Mouse (Mus musculus) megakaryocyte-erythroid progenitor cell, adult 5-6 weeks (primary cell): ENCODE results near the gene Matk. TPM values are rescaled to one million over a fixed set of nuclear protein-coding genes. Genes with fewer than 3 reads are reported as not detected.

Source experiments
- ATAC-seq: replicated peaks from 2 replicates; pipeline ENCODE4 v1.8.0; 2016; ENCODE audit warnings: mild to moderate bottlenecking, inconsistent platforms; ENCODE audit not compliant: severe bottlenecking, poor library complexity, low FRiP score, low TSS enrichment
- total RNA-seq, 2 experiments: library from RNA; stranded (forward) in 1 of 2; stranded (reverse) in 1 of 2; fragments of 200-1000, 215-1000 nt in 1 of 2; fragments of >200 nt in 1 of 2; fragmentation: Nextera tagmentation in 1 of 2; gene quantifications; 2 replicates each; pipeline ENCODE4 v1.2.3; 2014 to 2017

Gene Matk
- total RNA-seq, 2 experiments from 2014 or later = 5.5 to 9.8 TPM

DNA sequence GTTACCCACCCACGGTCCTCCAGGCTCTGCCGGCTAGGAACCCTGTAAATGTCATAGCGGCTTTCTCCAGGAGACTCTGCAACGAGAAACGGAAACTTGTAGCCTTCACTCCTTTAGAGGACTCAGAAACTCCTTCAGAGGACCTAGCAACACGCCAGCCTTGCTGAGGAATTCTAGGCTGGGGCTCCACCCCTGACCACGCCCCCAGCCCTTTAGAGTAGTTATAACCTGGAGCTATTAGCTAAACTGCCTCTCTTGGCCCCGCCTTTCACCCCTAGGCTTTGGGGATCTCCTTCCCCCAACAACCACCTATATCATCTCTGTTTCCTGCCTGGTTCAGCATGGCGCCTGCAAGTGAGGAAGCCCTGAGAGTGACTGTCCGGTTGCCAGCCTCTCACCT, 26.8 kb downstream of the Matk start:
- ATAC-seq = no peak

DNA sequence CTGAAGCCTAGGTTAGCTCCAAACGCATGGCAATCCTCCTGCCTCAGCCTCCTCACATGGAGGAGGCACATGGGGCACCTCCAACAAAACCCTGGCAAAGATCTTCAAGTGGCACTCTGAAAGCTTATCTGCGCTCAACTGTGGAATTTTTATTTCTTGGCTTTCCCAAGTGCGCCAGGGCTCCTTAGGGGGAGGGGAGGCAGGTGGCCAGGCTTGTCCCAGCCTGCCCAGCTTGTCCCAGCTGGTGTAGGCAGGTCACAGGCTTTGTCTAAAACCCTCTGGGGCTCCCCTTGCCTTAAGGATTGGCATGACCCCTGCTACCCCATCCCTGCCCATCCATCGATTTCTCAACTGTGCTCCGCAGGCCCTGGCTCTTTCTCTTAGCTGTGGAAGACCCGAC, 31.5 kb downstream of the Matk start:
- ATAC-seq = no peak

DNA sequence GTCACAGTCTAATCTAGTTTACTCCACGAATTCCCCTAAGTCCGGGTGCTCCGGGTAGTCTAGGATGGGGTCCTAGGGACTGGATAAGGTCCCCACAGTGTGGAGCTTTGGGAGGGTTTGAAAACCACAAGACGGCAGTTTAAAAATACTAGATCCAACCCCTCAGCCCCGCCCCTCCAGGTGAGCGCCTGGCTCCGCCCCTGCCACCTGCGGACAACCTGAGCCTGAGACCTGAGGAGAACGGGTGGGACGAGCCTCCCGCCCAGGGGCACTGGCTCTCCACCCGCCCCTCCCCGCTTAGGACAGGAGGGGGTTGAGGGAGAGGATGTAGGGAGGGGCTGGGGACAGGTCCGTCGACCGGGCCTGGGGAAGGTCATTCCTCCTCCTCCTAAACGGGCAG, 32.0 kb downstream of the Matk start:
- ATAC-seq = no peak

DNA sequence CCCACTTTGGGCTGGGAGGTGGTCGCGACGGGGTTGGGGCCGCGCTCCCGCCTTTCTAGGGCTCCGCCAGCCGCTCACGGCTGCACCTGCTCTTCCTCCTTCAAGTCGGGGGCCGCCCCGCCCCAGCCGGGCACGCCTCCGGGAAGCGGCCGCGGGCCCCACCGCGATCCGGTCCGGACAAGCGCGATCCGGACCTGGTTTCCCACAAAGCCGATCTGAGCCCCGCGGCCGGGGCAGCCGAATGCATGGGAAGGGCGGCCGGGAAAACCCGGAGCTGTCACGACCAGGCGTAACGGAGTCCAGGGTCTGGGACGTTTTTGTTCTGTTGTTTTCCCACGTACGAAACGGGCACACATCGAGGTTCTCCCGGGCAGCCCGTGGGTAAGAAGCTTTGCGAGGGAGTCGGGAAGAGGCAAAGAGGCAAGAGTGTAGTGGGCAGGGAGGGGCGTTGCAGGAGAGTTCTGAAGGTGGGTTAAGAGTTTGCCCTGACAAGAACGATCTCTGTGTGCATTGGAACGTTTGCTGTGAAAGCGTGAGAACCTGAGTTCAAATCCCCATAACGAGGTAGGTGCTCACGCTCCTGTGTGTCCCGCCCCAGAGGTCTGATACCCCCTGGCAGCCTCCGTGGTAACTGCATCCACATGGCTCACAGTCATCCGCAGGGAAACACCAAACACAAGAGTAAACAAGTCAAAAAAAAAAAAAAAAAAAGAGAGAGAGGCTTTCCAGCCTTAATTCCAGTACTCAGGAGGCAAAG, 33.1 kb downstream of the Matk start:
- peak; percentile 53 for ATAC-seq

DNA sequence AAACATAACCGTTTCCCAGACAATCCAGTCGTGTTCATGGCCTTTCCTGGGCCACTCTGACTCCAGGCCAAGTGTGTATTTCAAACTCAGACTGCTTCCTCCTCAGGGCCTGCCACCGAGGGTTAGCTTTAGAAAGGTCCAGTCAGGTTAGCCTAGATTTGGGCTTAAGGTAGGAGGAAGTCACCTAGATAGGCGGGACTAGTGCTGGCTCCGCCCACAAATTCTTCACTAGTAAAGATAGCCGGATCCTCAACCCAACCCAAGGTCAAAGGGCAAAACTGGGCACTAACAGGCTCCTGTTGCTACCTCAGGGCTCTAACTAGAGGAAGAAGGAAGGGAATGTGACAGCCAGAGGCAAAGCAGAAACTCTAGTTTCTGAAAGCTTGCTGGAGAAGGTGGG, 33.9 kb downstream of the Matk start:
- ATAC-seq = no peak

DNA sequence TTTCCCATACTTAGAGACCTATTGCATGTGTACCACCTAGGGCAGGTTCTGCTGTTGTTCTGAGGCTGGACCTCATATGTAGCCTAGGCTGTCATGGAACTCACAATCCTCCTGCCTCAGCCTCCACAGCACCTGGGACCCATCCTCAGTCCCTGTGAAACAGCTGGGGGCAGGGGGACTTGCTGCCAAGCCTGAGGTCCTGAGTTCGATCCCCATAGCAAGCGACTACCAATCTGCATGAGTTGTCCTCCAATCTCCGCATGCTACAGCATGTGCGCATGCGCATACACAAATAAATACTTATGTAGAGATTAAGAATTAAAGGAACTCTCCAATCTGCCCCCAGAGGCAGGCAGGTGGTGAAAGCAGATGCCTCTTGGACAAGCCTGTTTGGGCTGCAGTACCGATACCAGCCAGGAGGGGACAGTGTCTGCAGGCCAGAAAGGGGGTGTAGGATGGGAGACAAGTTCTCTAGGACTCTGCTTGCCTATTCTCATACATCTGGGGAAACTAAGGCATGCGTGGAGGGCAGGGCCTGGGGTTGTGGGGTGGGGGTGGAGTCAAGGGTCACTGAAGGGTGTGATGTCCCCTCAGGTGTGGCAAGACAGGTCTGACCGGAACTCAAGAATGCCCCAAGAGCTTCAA, 34.9 kb downstream of the Matk start:
- ATAC-seq = 0 out of 2 replicates have a peak, but pooled peaks have one; percentile 4

DNA sequence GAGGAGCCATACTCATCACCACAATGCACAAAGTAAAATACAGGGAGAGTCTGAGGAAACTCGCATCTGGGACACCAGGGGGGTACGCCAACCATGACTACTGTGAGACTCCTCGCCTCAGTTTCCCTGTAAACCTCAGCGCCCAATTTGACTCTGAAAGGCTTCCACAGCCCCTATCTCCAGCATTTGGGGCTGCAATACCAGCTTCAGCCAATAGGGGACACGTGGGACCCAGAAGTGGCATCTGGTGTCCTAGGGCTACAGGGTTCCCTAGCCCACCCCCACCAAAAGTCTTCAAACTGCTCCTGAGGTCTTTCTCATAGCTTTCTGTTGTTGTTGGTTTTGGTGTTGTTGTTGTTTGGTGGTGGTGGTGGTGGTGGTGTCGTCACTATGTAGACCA, 35.9 kb downstream of the Matk start:
- ATAC-seq = no peak

DNA sequence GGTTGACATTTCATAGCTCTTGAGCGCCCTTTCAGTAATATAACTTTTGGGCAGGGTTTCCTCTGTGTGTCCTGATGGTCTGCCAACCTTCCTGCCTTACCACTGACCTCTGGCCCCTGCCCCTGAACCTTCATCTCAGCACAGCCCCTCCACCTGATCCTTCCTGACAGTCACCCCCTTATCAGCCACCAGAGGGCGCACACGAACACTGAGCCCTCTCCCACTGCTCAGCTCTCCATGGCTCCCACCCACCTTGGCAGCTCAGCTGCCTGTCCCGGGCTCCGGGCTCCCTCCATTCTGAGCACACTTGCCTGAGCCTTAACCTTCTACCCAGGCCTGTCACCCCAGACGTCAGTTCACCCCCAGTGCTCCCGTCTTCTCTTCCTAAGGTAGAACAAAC, 36.5 kb downstream of the Matk start:
- no peak for ATAC-seq

DNA sequence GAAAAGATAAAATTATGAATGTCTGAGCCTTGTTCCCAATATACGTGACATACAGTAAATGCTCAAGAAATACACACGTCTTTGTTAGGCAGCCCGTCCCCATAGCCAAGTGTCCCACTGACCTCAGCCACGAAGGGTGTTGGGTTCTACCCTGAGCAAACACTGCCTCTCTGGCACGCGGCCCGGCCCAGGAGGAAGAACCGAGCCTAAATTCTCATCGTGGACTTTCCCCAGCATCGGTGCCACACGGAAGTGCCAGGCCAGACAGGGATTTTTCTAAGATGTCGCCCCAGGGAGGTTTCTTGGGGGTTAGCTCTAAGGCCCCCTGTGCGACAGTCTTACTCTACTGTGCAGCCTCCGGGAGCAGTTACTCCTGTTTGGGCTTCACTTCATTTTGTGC, 37.1 kb downstream of the Matk start:
- ATAC-seq = no peak

DNA sequence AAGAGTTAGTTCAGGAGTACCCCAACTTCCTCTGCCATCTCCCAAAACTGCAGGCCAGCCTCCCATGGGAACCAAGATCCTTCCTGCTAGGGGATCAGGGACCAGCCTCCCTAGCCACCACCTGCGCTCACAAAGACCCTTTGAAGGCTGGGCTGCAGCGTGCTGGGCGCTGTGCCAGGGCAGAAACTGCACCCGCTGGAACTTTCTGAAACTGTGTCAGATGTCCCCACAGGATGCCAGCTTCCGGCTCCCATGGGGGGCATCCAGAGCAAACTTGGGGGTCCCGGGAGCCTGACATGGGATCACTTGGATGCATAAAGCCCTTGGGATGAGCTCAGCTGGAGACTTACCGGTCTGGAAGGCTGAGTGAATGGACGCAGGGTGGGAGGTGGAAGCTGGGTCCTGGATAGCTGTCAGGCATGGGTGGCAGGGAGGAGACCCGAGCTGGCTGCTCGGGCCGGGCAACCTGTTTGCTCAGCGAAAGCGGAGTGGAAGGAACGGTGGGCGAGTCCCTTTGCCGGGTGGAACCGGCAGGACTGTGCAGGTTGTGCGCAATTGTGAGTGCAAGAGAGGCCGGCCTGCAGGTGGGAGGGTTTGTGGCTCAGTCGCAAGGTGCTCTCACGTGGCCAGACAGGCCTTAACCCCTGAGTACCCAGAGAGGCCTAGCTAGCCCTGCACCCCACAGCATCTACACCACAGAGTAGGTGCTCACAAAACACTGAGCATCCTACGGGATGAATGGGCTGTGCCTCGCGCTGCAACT, 38.1 kb downstream of the Matk start:
- no peak for ATAC-seq

DNA sequence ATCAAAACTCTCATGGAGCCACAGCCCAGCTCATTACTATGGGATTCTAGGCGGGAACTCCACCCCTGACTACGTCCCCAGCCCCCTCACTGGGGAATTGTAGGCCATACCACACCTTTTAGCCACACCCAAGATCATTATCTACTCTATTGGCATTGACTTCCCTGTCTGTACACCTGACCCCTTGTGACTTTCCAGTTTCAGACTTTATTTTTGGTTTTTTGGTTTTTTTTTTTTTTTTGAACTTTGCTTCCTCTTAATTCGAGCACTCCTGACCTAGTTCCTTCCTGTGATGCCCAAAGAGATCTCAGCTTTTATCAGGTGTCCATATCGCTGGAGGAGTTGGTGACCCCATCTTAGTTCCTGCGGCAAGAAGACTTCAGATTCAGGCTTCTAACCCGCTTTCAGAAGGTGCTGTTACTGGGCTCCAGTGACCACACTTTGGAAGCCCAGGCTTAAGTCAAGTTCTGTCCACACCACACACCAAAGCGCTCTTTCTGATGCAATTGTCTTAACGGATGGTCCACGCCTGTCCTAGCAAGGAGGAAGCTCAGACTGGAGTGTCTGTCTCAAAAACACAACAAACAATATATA, 38.9 kb downstream of the Matk start, which contains the start of gene Tjp3:
Gene Tjp3, minus strand, starts transcription at position 71 of the 594 bp plus-strand sequence.
- no peak for ATAC-seq

DNA sequence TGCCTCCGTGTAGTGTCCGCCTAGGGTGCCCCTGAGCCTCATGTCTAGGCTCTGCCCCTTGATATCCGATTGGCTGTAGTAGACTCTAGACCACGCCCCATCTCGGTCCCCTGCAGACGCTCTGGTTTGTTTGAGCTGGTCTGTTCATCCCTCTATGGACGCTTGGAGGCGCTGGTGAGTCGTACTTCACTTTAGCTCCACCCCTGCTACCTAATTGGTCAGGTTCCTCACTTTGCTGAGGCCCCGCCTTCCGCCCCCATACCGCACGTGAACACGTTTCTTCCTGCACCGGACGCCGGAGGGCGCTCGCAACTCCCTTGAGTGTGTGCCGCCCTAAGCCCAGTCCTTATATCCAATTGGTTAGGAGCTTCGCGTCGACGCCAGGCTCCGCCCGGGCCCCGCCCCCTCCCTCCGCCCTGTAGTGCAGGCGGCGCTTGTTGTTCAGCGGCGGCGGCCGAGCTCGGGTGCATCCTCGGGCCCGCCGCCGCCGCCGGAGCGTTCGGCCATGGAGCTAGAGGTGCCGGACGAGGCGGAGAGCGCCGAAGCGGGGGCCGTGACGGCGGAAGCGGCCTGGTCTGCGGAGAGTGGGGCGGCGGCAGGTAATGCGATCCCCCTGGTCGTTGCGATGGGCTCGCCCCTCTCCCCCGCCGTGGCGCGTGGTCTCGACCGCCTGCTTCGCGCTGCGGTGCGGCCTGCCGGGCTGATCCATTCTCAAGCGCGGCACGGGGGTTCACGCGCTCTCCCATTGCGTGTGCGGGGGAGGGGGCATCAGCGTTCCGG, 40.0 kb downstream of the Matk start, which contains the start of gene Pip5k1c:
Gene Pip5k1c, plus strand, starts transcription at position 410 of the 780 bp plus-strand sequence.
- peak; percentile 83 for ATAC-seq

DNA sequence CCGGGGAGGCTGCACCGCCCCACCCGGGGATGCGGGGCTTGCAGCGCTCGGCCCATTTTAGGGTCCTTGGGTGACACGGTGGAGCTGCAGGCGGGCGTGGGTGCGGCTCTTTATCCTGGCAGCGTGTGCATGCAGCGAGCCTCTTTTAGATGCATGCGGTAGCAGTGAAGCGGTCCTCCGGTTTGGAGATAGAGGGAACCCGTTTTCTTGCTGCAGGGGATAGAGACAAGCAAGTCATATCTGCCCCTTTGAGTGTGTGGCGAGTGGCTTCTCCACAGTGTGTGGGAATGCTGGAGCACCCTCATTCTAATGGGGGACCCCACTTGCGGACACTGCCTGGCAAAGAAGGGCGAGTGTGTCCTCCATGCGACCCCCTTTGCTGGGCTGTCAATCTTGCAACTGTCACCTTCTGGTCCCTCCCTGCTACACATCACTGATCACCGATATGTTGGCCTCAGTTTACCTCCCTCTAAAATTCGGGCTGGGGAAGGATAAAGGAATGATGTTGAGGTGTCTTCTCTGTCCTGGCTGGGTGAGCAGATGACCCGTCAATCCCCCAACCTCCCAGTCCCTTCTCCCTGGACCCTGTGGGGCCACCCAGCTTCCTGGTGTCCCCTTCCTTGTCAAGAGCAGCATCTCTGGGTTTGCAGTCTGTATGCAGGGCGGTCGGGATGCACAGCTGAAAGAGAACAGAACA, 40.7 kb downstream of the Matk start:
- peak; percentile 4; the same call in 1 of the 2 replicates for ATAC-seq

DNA sequence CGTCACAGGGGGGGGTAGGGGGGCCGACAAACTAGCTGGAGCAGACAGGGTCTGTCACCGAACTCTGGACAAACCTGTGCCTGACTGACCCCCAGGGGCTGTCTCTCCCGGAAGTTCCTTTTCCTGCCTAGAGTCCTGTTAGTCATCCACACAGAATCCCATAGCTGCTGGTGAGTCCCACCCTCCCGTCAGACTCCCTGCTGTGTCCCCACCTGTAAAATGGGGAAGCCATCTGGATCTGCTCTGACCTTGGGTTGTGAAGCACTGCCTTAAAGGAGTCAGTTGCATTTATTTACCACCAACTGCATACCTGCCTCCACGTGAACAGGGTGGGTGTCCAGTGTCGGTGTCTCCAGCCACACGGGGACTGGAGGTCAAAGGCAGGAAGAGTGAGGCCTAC, 41.7 kb downstream of the Matk start:
- no peak for ATAC-seq

DNA sequence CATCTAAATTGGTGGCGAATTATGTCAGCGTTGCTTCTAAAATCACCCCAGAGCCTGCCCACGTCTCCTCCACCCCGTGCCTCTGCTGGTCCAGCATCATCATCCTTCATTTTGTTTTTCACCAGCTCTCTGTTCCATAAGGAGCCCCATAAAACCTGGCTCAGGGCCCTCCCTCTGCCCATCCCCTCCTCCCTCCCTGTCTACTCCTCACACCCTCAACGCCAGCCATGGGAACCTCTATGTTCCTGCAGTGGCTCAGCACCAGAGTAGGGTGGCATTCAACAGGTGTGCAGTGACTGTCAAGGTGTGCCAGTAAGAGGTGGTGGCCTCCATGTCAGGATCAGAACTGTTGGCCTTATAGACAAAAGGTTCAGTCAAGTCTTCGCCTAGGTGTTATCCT, 42.5 kb downstream of the Matk start:
- ATAC-seq = no peak

DNA sequence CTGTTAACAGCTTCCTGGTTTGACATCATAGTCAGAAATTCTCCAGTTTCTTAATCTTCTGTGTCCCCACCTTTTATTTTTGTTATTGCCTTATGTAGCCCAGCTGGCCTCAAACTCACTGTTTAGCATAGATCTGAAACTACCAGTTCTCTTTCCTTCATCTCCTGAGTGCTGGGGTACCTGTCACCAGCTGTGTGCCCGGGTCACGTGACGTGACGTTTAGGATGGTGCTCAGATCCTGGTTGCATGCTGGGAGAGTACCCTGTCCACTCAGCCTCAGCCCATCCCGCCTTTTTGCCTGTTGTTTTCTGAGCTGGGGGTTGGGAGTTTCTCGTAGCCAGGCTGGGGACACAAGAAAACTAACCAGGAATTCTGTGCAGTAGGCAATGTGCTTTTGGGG, 44.5 kb downstream of the Matk start:
- ATAC-seq = no peak

DNA sequence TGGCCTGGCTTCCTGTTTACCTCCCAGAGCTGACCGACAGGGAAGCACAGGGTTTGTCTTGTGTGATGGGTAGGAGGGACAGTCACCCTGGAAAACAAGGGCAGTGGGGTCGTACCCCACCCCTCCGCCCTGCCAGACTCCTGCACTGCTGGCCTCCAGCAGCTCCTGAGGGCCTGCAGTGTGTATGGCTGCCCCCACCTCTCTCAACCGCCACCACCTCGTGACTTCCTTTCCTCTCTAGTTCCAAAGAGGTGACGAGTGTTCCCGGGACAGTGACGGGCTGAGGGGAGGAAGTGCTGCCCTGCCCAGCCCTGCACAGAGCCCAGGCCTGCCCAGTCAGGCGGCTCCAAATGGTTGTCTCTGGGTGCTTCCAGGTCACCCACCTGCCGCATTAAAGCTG, 45.1 kb downstream of the Matk start:
- ATAC-seq = no peak

DNA sequence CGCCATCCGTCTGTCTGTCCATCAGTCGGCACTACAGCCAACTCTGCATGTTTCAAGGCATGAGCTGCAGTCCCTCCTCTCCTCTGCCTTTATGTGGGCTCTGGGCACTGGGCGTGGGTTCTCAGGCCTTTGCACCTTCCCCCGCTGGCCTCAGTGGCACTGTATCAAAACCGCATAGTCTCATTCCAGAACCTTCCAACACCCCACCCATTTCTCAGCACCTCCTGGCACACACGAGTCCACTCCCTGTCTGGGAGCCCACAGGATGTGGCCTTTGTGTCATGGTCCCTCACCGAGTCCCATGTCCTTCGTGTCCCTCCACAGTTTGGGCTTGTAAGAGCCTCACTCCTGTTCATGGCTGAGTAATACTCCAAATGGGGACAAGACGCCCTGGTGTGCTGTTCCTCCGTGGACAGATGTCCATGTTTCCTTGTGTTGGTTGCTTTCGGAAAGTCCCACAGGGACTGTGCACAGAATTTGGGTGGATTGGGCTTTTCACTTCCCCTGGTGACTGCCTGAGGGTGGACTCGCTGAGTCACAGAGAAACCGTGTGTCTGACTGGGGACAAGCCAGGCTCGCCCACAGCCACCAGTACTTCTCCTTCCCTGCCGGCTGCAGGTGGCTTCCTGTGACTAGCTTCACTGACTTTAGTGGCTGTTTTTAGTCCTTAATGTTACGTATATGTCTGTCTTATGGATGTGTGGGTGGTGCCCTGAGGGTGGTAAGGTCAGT, 45.8 kb downstream of the Matk start:
- no peak for ATAC-seq
